Mouse (Mus musculus) adrenal gland, postnatal 14 days (tissue): ENCODE data around the gene Pitpna. TPM values are rescaled to one million over a fixed set of nuclear protein-coding genes. Genes with fewer than 3 reads are reported as not detected.

Experiments used
- DNase-seq: peaks from one replicate; pipeline ENCODE4 v3.0.0; 2021; ENCODE audit warnings: mixed read lengths
- total RNA-seq: library from RNA; stranded (reverse); gene quantifications from 2 replicates; pipeline ENCODE4 v1.2.3, GENCODE M21; 2021

The Pitpna gene
- total RNA-seq, 1 experiment from 2014 or later, result 150 TPM

- peak; percentile 39 for DNase-seq
Observed at GRCm38 (mm10) chr11:75631561-75632225, 43.8 kb downstream of the Pitpna start.

GRCm38 (mm10) chr11:75632921-75633320, 45.0 kb downstream of the Pitpna start:
- no peak for DNase-seq

GRCm38 (mm10) chr11:75634801-75635200, 46.9 kb downstream of the Pitpna start:
- no peak for DNase-seq

GRCm38 (mm10) chr11:75635315-75635714, 47.4 kb downstream of the Pitpna start:
- peak; percentile 34 for DNase-seq

GRCm38 (mm10) chr11:75643323-75643722, 55.4 kb downstream of the Pitpna start:
- no peak for DNase-seq

GRCm38 (mm10) chr11:75644684-75645083, 56.8 kb downstream of the Pitpna start:
- no peak for DNase-seq

- DNase-seq, result peak; percentile 69
Observed at GRCm38 (mm10) chr11:75647681-75648211, 59.8 kb downstream of the Pitpna start.

- DNase-seq, result peak; percentile 56
Observed at GRCm38 (mm10) chr11:75649155-75649561, 61.3 kb downstream of the Pitpna start.

GRCm38 (mm10) chr11:75650311-75650710, 62.4 kb downstream of the Pitpna start, which contains the start of gene Myo1c:
TSS of gene Myo1c (plus strand) at chr11:75650504.
- peak; percentile 78 for DNase-seq

- DNase-seq, result no peak
Observed at GRCm38 (mm10) chr11:75650958-75651425, 63.1 kb downstream of the Pitpna start.

- peak; percentile 93 for DNase-seq
Observed at GRCm38 (mm10) chr11:75651426-75652221, 63.7 kb downstream of the Pitpna start.

GRCm38 (mm10) chr11:75652222-75652941, 64.5 kb downstream of the Pitpna start:
- DNase-seq, result no peak

GRCm38 (mm10) chr11:75652942-75653684, 65.2 kb downstream of the Pitpna start:
- DNase-seq, result peak; percentile 39

- peak; percentile 91 for DNase-seq
Observed at GRCm38 (mm10) chr11:75653781-75654470, 66.0 kb downstream of the Pitpna start.

GRCm38 (mm10) chr11:75654471-75655390, 66.8 kb downstream of the Pitpna start:
- peak; percentile 58 for DNase-seq

- DNase-seq, result peak; percentile 86
Observed at GRCm38 (mm10) chr11:75655621-75656545, 68.0 kb downstream of the Pitpna start.

GRCm38 (mm10) chr11:75656621-75657590, 69.0 kb downstream of the Pitpna start:
- DNase-seq, result no peak
